Mouse (Mus musculus) midbrain, embryonic 14.5 days (tissue): ENCODE measurements around the gene Hs1bp3. TPM values are rescaled to one million over a fixed set of nuclear protein-coding genes. Genes with fewer than 3 reads are reported as not detected.

Experiments
- ATAC-seq: fragments of 200-750 bp; cut with Nextera tagmentation; 2 replicates; pipeline ENCODE4 v1.8.0; 2017; ENCODE audit warnings: moderate number of reproducible peaks, moderate library complexity; ENCODE audit not compliant: low FRiP score, low TSS enrichment
- DNase-seq: peaks from one replicate; pipeline ENCODE4 v3.0.0-alpha.2; 2015
- H3K27ac ChIP-seq: fragments of 300-500 bp; sonication (generic); replicated peaks from 2 replicates; pipeline ENCODE4 v1.5.1; 2014; ENCODE audit warnings: mild to moderate bottlenecking, low read depth, low read length, moderate library complexity
- H3K27me3 ChIP-seq: fragments of 300-500 bp; sonication (generic); 2 replicates; pipeline ENCODE4 v1.6.1; 2014; ENCODE audit warnings: low read length, control low read depth, mixed read lengths; ENCODE audit not compliant: control insufficient read depth, insufficient read depth
- H3K36me3 ChIP-seq: fragments of 300-500 bp; sonication (generic); 2 replicates; pipeline ENCODE4 v1.6.1; 2014; ENCODE audit warnings: low read length, control low read depth; ENCODE audit not compliant: control insufficient read depth, insufficient read depth
- H3K4me1 ChIP-seq: fragments of 300-500 bp; sonication (generic); 2 replicates; pipeline ENCODE4 v1.6.1; 2014; ENCODE audit warnings: mild to moderate bottlenecking, antibody characterized with exemption, low read length, control low read depth; ENCODE audit not compliant: control insufficient read depth, insufficient read depth
- H3K4me2 ChIP-seq: fragments of 300-500 bp; sonication (generic); 2 replicates; pipeline ENCODE4 v1.6.1; 2014; ENCODE audit warnings: mild to moderate bottlenecking, low read length, moderate library complexity
- H3K4me3 ChIP-seq: fragments of 300-500 bp; sonication (generic); replicated peaks from 2 replicates; pipeline ENCODE4 v1.5.1; 2014; ENCODE audit warnings: low read depth, low read length
- H3K9ac ChIP-seq: fragments of 300-500 bp; sonication (generic); replicated peaks from 2 replicates; pipeline ENCODE4 v1.6.1; 2014; ENCODE audit warnings: mild to moderate bottlenecking, low read length, moderate library complexity
- H3K9me3 ChIP-seq: fragments of 300-500 bp; sonication (generic); 2 replicates; pipeline ENCODE4 v1.6.1; 2016; ENCODE audit warnings: low read length, control low read depth, mixed read lengths; ENCODE audit not compliant: control insufficient read depth
- WGBS: fragments of 180-500 bp; shearing (Covaris S2); extraction: QIAGEN DNeasy Blood & Tissue Kit; methylation state at CpG from one replicate; pipeline ENCODE4 v1.1.7; 2014; 5-methylcytosine and 5-hydroxymethylcytosine counted together
- polyA plus RNA-seq: library from polyadenylated mRNA; unstranded; fragments of >200 nt; fragmentation: Nextera tagmentation; extraction: Ambion mirVana; gene quantifications from 2 replicates; pipeline ENCODE4 v1.2.1, GENCODE M21; 2014

The Hs1bp3 gene
- polyA plus RNA-seq, 1 experiment from 2014 or later: 6.7 TPM

DNA sequence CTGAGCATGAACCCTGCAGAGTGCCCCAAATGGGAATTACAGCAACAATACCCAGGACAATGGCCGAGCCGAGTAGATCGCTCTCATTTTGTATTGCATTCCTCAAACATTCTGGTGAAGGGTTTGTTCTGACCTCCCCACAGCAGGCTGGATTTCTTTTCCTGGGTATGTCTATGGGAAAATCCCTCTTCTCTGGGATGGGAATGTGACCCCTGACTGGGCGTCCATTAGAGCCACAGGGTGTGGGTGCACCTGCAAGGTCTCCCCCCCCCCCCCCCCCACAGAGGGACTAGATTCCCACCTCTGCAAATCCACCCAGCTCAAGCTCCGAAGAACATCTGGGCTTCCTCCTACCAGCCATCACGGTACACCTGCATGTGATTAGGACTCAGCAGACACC, 24.1 kb upstream of the Hs1bp3 start:
- Histone ChIP-seq H3K4me1 (peaks cover 5% of the 10 kb centered on the region; the same call in 1 of the 2 replicates), H3K27ac (no peak overlapping the region), H3K36me3 (0 out of 2 replicates have a peak, but pooled peaks cover 5% of the 10 kb centered on the region), H3K4me3 (no peak overlapping the region), H3K9ac (no peak overlapping the region), H3K4me2 (no peak overlapping the region), H3K9me3 (no peaks in the 10 kb centered on the region), H3K27me3 (no peaks in the 10 kb centered on the region)
- 77% methylated on average over 6 of the region's 6 CpGs for WGBS
- DNase-seq (no peak), ATAC-seq (no peak)

DNA sequence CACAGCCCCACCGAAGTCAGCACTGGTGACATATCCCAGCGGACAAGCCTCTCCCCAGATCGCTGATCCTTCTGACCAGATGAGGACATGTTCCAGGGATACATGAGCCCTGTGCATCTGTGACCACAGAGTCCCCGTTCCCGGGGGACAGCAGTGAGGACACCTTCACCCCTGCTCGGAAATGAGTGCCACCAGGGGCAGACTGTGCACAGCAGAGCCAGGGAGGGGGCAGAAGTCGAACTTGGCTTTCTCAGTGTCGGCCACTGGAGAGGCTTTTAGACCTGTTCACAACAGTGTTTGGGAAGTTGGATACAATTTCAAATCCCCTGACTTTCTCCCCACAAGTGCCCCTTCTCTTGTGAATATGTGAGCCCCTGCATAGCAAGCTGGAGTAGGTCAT, 23.7 kb upstream of the Hs1bp3 start:
- no peaks in the 10 kb centered on the region for H3K27me3 ChIP-seq
- WGBS: 93% methylated on average over 8 of the region's 8 CpGs
- H3K27ac ChIP-seq: no peak overlapping the region
- DNase-seq (no peak), ATAC-seq (no peak)
- H3K4me2 ChIP-seq: no peak overlapping the region
- peaks cover 5% of the 10 kb centered on the region; the same call in 1 of the 2 replicates for H3K4me1 ChIP-seq
- H3K9ac ChIP-seq: no peak overlapping the region
- H3K36me3 ChIP-seq: 0 out of 2 replicates have a peak, but pooled peaks cover 2% of the 10 kb centered on the region
- no peak overlapping the region for H3K4me3 ChIP-seq
- no peaks in the 10 kb centered on the region for H3K9me3 ChIP-seq

DNA sequence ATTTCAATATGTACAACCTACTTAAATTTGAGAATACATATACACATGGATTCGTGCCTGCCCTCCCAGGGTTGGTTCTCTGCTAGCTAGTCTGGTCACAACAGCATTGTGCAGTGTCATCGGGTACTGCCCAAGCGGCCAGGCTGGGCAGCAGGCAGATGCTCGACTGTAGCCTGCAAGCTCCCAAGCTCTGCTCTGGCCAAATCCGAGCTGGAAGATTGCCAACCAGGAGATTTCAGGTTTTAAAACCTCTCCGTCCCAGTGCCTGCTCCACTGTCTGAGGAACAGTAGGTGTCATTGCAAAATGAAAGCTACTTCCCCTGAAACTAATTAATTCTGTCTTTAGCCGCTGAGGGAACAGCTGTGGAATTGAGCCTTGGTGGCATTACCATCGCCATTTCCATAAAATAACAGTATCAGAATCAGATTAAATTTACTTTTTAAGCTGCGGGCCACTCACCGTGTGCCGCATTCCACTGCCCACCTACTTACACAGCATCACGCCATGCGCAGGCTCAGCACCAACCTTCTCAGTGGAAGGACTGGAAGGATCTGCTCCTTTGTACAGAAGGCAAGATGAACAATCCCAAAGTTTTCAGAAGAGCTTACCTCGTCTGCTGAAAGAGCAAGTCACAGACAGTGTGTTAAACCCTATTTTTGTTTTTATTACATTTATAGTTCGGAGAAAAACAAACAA, 21.9 kb upstream of the Hs1bp3 start:
- no peak overlapping the region for H3K9ac ChIP-seq
- peaks cover 7% of the 10 kb centered on the region; the same call in 1 of the 2 replicates for H3K27me3 ChIP-seq
- no peak overlapping the region for H3K4me3 ChIP-seq
- peak overlapping the region; percentile 21 for H3K4me2 ChIP-seq
- peak overlapping the region; percentile 37; the same call in 1 of the 2 replicates for H3K27ac ChIP-seq
- peaks cover 5% of the 10 kb centered on the region; the same call in 1 of the 2 replicates for H3K4me1 ChIP-seq
- peak; percentile 80 for DNase-seq
- 35% methylated on average over 15 of the region's 15 CpGs for WGBS
- no peaks in the 10 kb centered on the region for H3K36me3 ChIP-seq
- ATAC-seq: peak; percentile 62
- H3K9me3 ChIP-seq: no peaks in the 10 kb centered on the region

DNA sequence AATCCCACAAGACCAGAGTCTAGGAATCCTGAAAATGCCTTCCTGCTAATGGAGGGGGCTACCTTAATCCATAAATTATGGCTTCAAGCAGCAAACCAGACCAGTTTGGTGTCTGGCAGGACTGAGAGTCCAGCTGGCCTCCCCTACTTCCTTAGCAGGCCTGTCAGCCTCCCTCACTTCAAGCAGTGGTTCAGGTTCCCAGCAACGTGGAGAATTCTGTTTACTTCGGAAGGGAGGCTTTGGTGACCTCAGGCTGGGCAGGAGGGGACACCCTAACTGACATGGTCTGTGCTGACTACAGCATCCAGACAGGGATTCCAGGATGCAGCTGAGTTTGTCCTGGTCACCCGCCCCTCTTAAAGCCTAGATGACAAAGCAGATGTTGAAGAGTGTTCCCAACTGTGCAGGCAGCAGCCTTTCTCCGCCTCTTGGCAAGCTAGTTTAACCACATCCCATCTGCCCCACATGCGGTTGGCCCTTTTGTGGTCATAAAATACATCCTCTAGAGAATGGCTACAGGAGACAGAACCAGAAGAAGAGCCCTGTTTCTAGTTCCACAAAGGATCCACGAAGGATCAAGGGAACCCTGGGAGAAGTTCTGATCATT, 17.8 kb upstream of the Hs1bp3 start:
- Histone ChIP-seq H3K9ac (no peak overlapping the region), H3K4me1 (peaks cover 8% of the 10 kb centered on the region; the same call in 1 of the 2 replicates), H3K9me3 (no peaks in the 10 kb centered on the region), H3K27me3 (peaks cover 45% of the 10 kb centered on the region), H3K36me3 (no peaks in the 10 kb centered on the region), H3K4me2 (no peak overlapping the region), H3K27ac (no peak overlapping the region), H3K4me3 (no peak overlapping the region)
- DNase-seq (no peak), ATAC-seq (no peak)
- WGBS: 58% methylated on average over 6 of the region's 6 CpGs

DNA sequence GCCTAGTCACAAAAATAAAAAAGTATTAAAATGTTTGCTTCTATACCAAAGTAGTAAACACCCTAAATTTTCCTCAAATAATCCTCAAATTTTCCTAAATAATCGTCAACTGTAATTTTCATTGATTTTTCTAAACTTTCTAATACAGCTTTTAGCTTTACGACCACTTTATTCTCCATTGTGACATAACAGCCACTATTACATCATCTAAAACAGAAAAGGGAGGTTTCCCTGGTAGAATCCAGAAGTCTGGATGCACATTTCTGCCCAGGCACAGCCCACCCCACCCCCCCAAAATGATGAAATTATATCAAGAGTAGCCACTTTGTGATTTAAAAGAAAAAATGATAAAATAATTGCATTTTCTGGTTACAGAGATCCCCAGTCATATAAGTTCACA, 17.1 kb upstream of the Hs1bp3 start:
- no peaks in the 10 kb centered on the region for H3K36me3 ChIP-seq
- no peak for ATAC-seq
- WGBS: 84% methylated on average over 2 of the region's 2 CpGs

DNA sequence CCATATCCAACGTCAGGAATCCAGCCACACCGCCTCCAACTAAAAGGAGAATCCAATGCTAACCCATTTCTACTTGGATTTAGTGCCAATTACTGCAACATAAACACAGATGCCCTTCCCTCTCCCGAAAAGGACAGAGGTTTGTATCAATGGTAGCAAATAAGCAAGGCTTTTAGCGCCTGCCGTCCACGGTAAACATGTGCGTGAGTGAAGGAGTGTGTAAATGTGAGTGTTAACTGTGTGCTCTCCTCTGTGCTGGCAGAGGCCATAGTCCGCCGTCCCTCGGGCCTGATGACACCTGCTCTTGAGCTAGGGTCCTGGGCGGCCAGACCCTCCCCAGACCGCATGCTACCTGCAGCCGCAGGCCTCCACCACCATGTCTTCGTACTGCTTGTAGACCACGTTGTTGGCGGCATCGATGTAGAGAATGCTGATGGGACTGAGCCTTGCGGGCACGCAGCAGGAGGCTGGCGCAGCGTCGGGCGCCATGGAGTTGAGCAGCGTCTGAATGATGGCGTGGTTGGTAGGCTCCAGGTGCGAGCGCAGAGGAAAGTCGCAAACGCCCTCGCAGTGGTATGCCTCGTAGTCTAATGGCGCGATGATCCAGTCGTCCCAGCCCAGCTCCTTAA, 15.5 kb upstream of the Hs1bp3 start:
- H3K9me3 ChIP-seq: no peaks in the 10 kb centered on the region
- peak; percentile 51 for DNase-seq
- no peak overlapping the region for H3K9ac ChIP-seq
- 8% methylated on average over 34 of the region's 34 CpGs for WGBS
- H3K4me1 ChIP-seq: peaks cover 16% of the 10 kb centered on the region; the same call in 1 of the 2 replicates
- H3K36me3 ChIP-seq: no peaks in the 10 kb centered on the region
- H3K27ac ChIP-seq: no peak overlapping the region
- ATAC-seq: no peak
- peaks cover 68% of the 10 kb centered on the region for H3K27me3 ChIP-seq
- H3K4me3 ChIP-seq: peak overlapping the region; percentile 30
- peak overlapping the region; percentile 58 for H3K4me2 ChIP-seq

More for the DNA sequence above, 17.1 kb upstream of the Hs1bp3 start:
- no peak overlapping the region for H3K4me3 ChIP-seq
- peaks cover 53% of the 10 kb centered on the region for H3K27me3 ChIP-seq
- H3K4me2 ChIP-seq: no peak overlapping the region
- H3K9ac ChIP-seq: no peak overlapping the region
- DNase-seq: no peak
- no peaks in the 10 kb centered on the region for H3K9me3 ChIP-seq
- H3K27ac ChIP-seq: no peak overlapping the region
- peaks cover 9% of the 10 kb centered on the region; the same call in 1 of the 2 replicates for H3K4me1 ChIP-seq

DNA sequence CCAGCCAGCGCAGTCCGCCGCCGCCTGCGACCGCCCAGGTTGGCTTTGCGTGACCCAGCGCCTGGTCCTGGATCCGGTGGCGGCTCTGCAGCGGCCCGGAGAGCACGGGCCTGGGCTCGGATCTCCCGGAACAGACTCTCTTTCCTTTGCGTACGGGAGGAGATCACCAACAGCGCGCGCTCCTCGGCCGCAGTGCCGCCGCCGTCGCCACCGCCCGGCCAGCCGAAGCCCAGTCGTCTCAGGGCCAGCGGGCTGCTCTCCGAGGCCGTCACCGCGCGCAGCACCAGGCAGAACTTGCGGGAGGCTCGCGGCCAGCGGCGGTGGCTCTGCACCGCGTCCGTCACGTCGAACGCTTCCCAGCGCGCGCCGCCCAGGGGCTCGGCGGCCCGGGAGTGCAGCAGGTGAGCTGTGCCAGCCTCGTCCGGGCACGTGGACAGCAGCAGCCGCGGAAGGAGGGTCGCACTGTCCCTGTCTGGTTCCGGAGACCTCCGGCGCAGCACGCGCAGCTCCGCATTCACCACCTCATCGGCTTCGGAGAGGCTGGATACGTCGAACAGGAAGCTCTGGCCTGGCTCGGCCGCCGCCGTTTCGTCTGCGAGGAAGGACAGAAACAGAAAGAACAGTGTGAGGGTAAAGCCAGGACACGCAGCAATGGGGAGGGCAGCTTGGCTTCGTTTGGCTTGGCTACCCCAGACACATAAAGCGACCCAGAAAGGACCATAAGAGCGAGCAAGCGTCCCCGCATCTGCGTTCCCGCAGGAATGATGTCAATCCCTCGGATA, 14.7 kb upstream of the Hs1bp3 start:
- no peak for ATAC-seq
- H3K9me3 ChIP-seq: no peaks in the 10 kb centered on the region
- H3K36me3 ChIP-seq: no peaks in the 10 kb centered on the region
- DNase-seq: peak; percentile 39
- H3K4me3 ChIP-seq: peak overlapping the region; percentile 30
- H3K4me1 ChIP-seq: peaks cover 16% of the 10 kb centered on the region; the same call in 1 of the 2 replicates
- no peak overlapping the region for H3K27ac ChIP-seq
- peaks cover 77% of the 10 kb centered on the region for H3K27me3 ChIP-seq
- under 1% methylated on average over 78 of the region's 85 CpGs for WGBS
- H3K9ac ChIP-seq: no peak overlapping the region
- H3K4me2 ChIP-seq: peak overlapping the region; percentile 58
